Mouse (Mus musculus) kidney, embryonic 15.5 days (tissue): Measurements from ENCODE around the gene Tyw5. TPM values are rescaled to one million over a fixed set of nuclear protein-coding genes. Genes with fewer than 3 reads are reported as not detected.
A peak's percentile ranks its signal among the peaks of the same experiment; 100 is the strongest.

ENCODE experiments used
- ATAC-seq: fragments of 200-750 bp; cut with Nextera tagmentation; replicated peaks from 2 replicates; pipeline ENCODE4 v1.8.0; 2017; ENCODE audit warnings: moderate TSS enrichment; ENCODE audit not compliant: low FRiP score
- H3K27ac ChIP-seq: fragments of 300-500 bp; sonication (generic); 2 replicates; pipeline ENCODE4 v1.5.1; 2015; ENCODE audit warnings: mild to moderate bottlenecking, inconsistent platforms
- H3K27me3 ChIP-seq: fragments of 300-500 bp; sonication (generic); 2 replicates; pipeline ENCODE4 v1.6.1; 2015; ENCODE audit warnings: inconsistent platforms
- H3K36me3 ChIP-seq: fragments of 300-500 bp; sonication (generic); 2 replicates; pipeline ENCODE4 v1.6.1; 2015; ENCODE audit warnings: inconsistent platforms
- H3K4me1 ChIP-seq: fragments of 300-500 bp; sonication (generic); 2 replicates; pipeline ENCODE4 v1.6.1; 2015; ENCODE audit warnings: inconsistent platforms
- H3K4me2 ChIP-seq: fragments of 300-500 bp; sonication (generic); 2 replicates; pipeline ENCODE4 v1.6.1; 2015; ENCODE audit warnings: moderate library complexity, mild to moderate bottlenecking, inconsistent platforms
- H3K4me3 ChIP-seq: fragments of 300-500 bp; sonication (generic); replicated peaks from 2 replicates; pipeline ENCODE4 v1.5.1; 2015; ENCODE audit warnings: mild to moderate bottlenecking, inconsistent platforms
- H3K9ac ChIP-seq: fragments of 300-500 bp; sonication (generic); 2 replicates; pipeline ENCODE4 v1.6.1; 2015; ENCODE audit warnings: mild to moderate bottlenecking, inconsistent platforms
- H3K9me3 ChIP-seq: fragments of 300-500 bp; sonication (generic); replicated peaks from 2 replicates; pipeline ENCODE4 v1.6.1; 2016; ENCODE audit warnings: inconsistent platforms
- WGBS: fragments of 180-500 bp; shearing (Covaris S2); methylation state at CpG from one replicate; pipeline ENCODE4 v1.1.7; 2015; ENCODE audit warnings: mixed read lengths; 5-methylcytosine and 5-hydroxymethylcytosine counted together
- polyA plus RNA-seq: library from polyadenylated mRNA; unstranded; fragments of >200 nt; fragmentation: Nextera tagmentation; extraction: Ambion mirVana; gene quantifications from 2 replicates; pipeline ENCODE4 v1.2.1, GENCODE M21; 2015

The Tyw5 gene
- polyA plus RNA-seq, 1 experiment from 2014 or later = 34.4 TPM

- Histone ChIP-seq H3K4me1 (peaks cover 8% of the 10 kb centered on the region), H3K27ac (no peak overlapping the region)
- WGBS = 82% methylated on average over 2 of the region's 2 CpGs
Measured at GRCm38 (mm10) chr1:57413397-57413796, 6.5 kb upstream of the Tyw5 start.

GRCm38 (mm10) chr1:57408994-57409393 lies 2.1 kb upstream of the Tyw5 start:
- 85% methylated on average over 2 of the region's 2 CpGs for WGBS
- no peak overlapping the region for H3K27ac ChIP-seq
- no peak for ATAC-seq
- no peak overlapping the region for H3K4me3 ChIP-seq
- H3K4me2 ChIP-seq = peak overlapping the region; percentile 74; the same call in 1 of the 2 replicates
- no peak overlapping the region for H3K9ac ChIP-seq
- peaks cover 26% of the 10 kb centered on the region for H3K4me1 ChIP-seq
- H3K36me3 ChIP-seq = peaks cover 28% of the 10 kb centered on the region
- H3K27me3 ChIP-seq = no peaks in the 10 kb centered on the region
- no peaks in the 10 kb centered on the region for H3K9me3 ChIP-seq

More at GRCm38 (mm10) chr1:57413397-57413796, 6.5 kb upstream of the Tyw5 start:
- no peaks in the 10 kb centered on the region for H3K27me3 ChIP-seq
- H3K9ac ChIP-seq = no peak overlapping the region
- no peak overlapping the region for H3K4me3 ChIP-seq
- ATAC-seq = no peak
- no peaks in the 10 kb centered on the region for H3K9me3 ChIP-seq
- H3K36me3 ChIP-seq = peaks cover 55% of the 10 kb centered on the region
- H3K4me2 ChIP-seq = no peak overlapping the region

GRCm38 (mm10) chr1:57402116-57402515 lies 4.8 kb downstream of the Tyw5 start:
- Histone ChIP-seq H3K4me2 (no peak overlapping the region), H3K27ac (no peak overlapping the region), H3K4me1 (peaks cover 13% of the 10 kb centered on the region), H3K36me3 (peaks cover 37% of the 10 kb centered on the region), H3K27me3 (no peaks in the 10 kb centered on the region), H3K9ac (no peak overlapping the region), H3K9me3 (no peaks in the 10 kb centered on the region), H3K4me3 (no peak overlapping the region)
- WGBS = 86% methylated on average over 5 of the region's 5 CpGs
- ATAC-seq = no peak

GRCm38 (mm10) chr1:57400877-57401276 lies 6.0 kb downstream of the Tyw5 start:
- no peak overlapping the region for H3K4me2 ChIP-seq
- peaks cover 13% of the 10 kb centered on the region for H3K4me1 ChIP-seq
- no peak for ATAC-seq
- H3K27me3 ChIP-seq = no peaks in the 10 kb centered on the region
- no peak overlapping the region for H3K27ac ChIP-seq
- H3K4me3 ChIP-seq = no peak overlapping the region
- WGBS = 89% methylated on average over 2 of the region's 2 CpGs
- H3K36me3 ChIP-seq = peaks cover 44% of the 10 kb centered on the region
- H3K9me3 ChIP-seq = no peaks in the 10 kb centered on the region
- no peak overlapping the region for H3K9ac ChIP-seq

GRCm38 (mm10) chr1:57400321-57400720 lies 6.6 kb downstream of the Tyw5 start:
- Histone ChIP-seq H3K9me3 (no peaks in the 10 kb centered on the region), H3K27me3 (no peaks in the 10 kb centered on the region), H3K9ac (no peak overlapping the region), H3K4me2 (no peak overlapping the region), H3K4me1 (peaks cover 9% of the 10 kb centered on the region), H3K27ac (no peak overlapping the region), H3K4me3 (no peak overlapping the region), H3K36me3 (peaks cover 47% of the 10 kb centered on the region)
- 93% methylated on average over 2 of the region's 2 CpGs for WGBS
- ATAC-seq = no peak

GRCm38 (mm10) chr1:57394051-57394450 lies 12.8 kb downstream of the Tyw5 start:
- Histone ChIP-seq H3K4me2 (no peak overlapping the region), H3K36me3 (peaks cover 64% of the 10 kb centered on the region), H3K27me3 (no peaks in the 10 kb centered on the region), H3K4me3 (no peak overlapping the region), H3K4me1 (peaks cover 5% of the 10 kb centered on the region; the same call in 1 of the 2 replicates), H3K9me3 (no peaks in the 10 kb centered on the region), H3K9ac (no peak overlapping the region), H3K27ac (no peak overlapping the region)
- WGBS = 70% methylated on average over 3 of the region's 3 CpGs
- ATAC-seq = no peak

- H3K36me3 ChIP-seq = peaks cover 62% of the 10 kb centered on the region
- WGBS = 80% methylated on average over 4 of the region's 4 CpGs
- no peaks in the 10 kb centered on the region for H3K9me3 ChIP-seq
- ATAC-seq = no peak
- no peak overlapping the region for H3K4me2 ChIP-seq
- no peak overlapping the region for H3K4me3 ChIP-seq
- H3K27ac ChIP-seq = no peak overlapping the region
- no peaks in the 10 kb centered on the region for H3K4me1 ChIP-seq
- H3K9ac ChIP-seq = no peak overlapping the region
- no peaks in the 10 kb centered on the region for H3K27me3 ChIP-seq
Measured at GRCm38 (mm10) chr1:57392417-57392816, 14.5 kb downstream of the Tyw5 start.

GRCm38 (mm10) chr1:57390993-57391790 lies 15.7 kb downstream of the Tyw5 start:
- 98% methylated on average over 4 of the region's 4 CpGs for WGBS
- H3K27me3 ChIP-seq = no peaks in the 10 kb centered on the region
- no peaks in the 10 kb centered on the region for H3K9me3 ChIP-seq
- H3K4me2 ChIP-seq = no peak overlapping the region
- no peak overlapping the region for H3K9ac ChIP-seq
- H3K4me1 ChIP-seq = no peaks in the 10 kb centered on the region
- peaks cover 59% of the 10 kb centered on the region for H3K36me3 ChIP-seq
- H3K27ac ChIP-seq = no peak overlapping the region
- no peak for ATAC-seq
- no peak overlapping the region for H3K4me3 ChIP-seq

GRCm38 (mm10) chr1:57388402-57389155 lies 18.3 kb downstream of the Tyw5 start:
- H3K27me3 ChIP-seq = no peaks in the 10 kb centered on the region
- no peaks in the 10 kb centered on the region for H3K9me3 ChIP-seq
- no peak overlapping the region for H3K4me3 ChIP-seq
- H3K4me2 ChIP-seq = no peak overlapping the region
- no peak for ATAC-seq
- H3K27ac ChIP-seq = no peak overlapping the region
- no peaks in the 10 kb centered on the region for H3K4me1 ChIP-seq
- peaks cover 52% of the 10 kb centered on the region for H3K36me3 ChIP-seq
- WGBS = 96% methylated on average over 8 of the region's 8 CpGs
- no peak overlapping the region for H3K9ac ChIP-seq

GRCm38 (mm10) chr1:57387876-57388275 lies 19.0 kb downstream of the Tyw5 start:
- no peak overlapping the region for H3K4me3 ChIP-seq
- ATAC-seq = no peak
- 87% methylated on average over 2 of the region's 2 CpGs for WGBS

GRCm38 (mm10) chr1:57386519-57386918 lies 20.4 kb downstream of the Tyw5 start:
- no peak overlapping the region for H3K9ac ChIP-seq
- H3K4me2 ChIP-seq = no peak overlapping the region
- no peak overlapping the region for H3K4me3 ChIP-seq
- no peak overlapping the region for H3K27ac ChIP-seq
- no peak for ATAC-seq
- H3K27me3 ChIP-seq = no peaks in the 10 kb centered on the region
- no peaks in the 10 kb centered on the region for H3K4me1 ChIP-seq
- H3K9me3 ChIP-seq = no peaks in the 10 kb centered on the region
- H3K36me3 ChIP-seq = peaks cover 37% of the 10 kb centered on the region

More at GRCm38 (mm10) chr1:57387876-57388275, 19.0 kb downstream of the Tyw5 start:
- Histone ChIP-seq H3K9me3 (no peaks in the 10 kb centered on the region), H3K9ac (no peak overlapping the region), H3K36me3 (peaks cover 48% of the 10 kb centered on the region), H3K4me1 (no peaks in the 10 kb centered on the region), H3K4me2 (no peak overlapping the region), H3K27ac (no peak overlapping the region), H3K27me3 (no peaks in the 10 kb centered on the region)
